Mouse (Mus musculus) hindbrain, embryonic 15.5 days (tissue): ENCODE measurements at regions not wholly inside any gene's neighbourhood (a gene's known extent, or its start where the extent isn't known, plus 50 kb on each side); places are given as distances from the start of the nearest gene placed in this dataset.

Source experiments
- ATAC-seq: fragments of 200-750 bp; cut with Nextera tagmentation; 2 replicates; pipeline ENCODE4 v1.8.0; 2017; ENCODE audit warnings: low read depth, moderate number of reproducible peaks, moderate TSS enrichment; ENCODE audit not compliant: low FRiP score
- H3K27ac ChIP-seq: fragments of 300-500 bp; sonication (generic); replicated peaks from 2 replicates; pipeline ENCODE4 v1.5.1; 2015; ENCODE audit warnings: mild to moderate bottlenecking, inconsistent platforms
- H3K27me3 ChIP-seq: fragments of 300-500 bp; sonication (generic); 2 replicates; pipeline ENCODE4 v1.6.1; 2015; ENCODE audit warnings: control low read depth, inconsistent platforms
- H3K36me3 ChIP-seq: fragments of 300-500 bp; sonication (generic); 2 replicates; pipeline ENCODE4 v1.6.1; 2015; ENCODE audit warnings: control low read depth, inconsistent platforms
- H3K4me1 ChIP-seq: fragments of 300-500 bp; sonication (generic); replicated peaks from 2 replicates; pipeline ENCODE4 v1.6.1; 2015; ENCODE audit warnings: control low read depth, inconsistent platforms
- H3K4me2 ChIP-seq: fragments of 300-500 bp; sonication (generic); 2 replicates; pipeline ENCODE4 v1.6.1; 2015; ENCODE audit warnings: moderate library complexity, mild to moderate bottlenecking, inconsistent platforms
- H3K4me3 ChIP-seq: fragments of 300-500 bp; sonication (generic); 2 replicates; pipeline ENCODE4 v1.5.1; 2015; ENCODE audit warnings: mild to moderate bottlenecking, inconsistent platforms
- H3K9ac ChIP-seq: fragments of 300-500 bp; sonication (generic); 2 replicates; pipeline ENCODE4 v1.6.1; 2015; ENCODE audit warnings: inconsistent platforms
- H3K9me3 ChIP-seq: fragments of 300-500 bp; sonication (generic); 2 replicates; pipeline ENCODE4 v1.6.1; 2016; ENCODE audit warnings: control low read depth, inconsistent platforms
- WGBS: fragments of 180-500 bp; shearing (Covaris S2); methylation state at CpG from one replicate; pipeline ENCODE4 v1.1.7; 2015; 5-methylcytosine and 5-hydroxymethylcytosine counted together

GRCm38 (mm10) chr1:92365366-92366075 is 108.1 kb downstream of the Ndufa10 start:
- no peak overlapping the region for H3K9ac ChIP-seq
- peaks cover 13% of the 10 kb centered on the region for H3K4me1 ChIP-seq
- no peak overlapping the region for H3K27ac ChIP-seq
- no peaks in the 10 kb centered on the region for H3K27me3 ChIP-seq
- 81% methylated on average over 4 of the region's 4 CpGs for WGBS
- no peak for ATAC-seq
- no peaks in the 10 kb centered on the region for H3K36me3 ChIP-seq
- no peak overlapping the region for H3K4me2 ChIP-seq
- no peaks in the 10 kb centered on the region for H3K9me3 ChIP-seq
- H3K4me3 ChIP-seq, result no peak overlapping the region

- Histone ChIP-seq H3K27ac (peak overlapping the region; percentile 74), H3K4me3 (no peak overlapping the region), H3K27me3 (no peaks in the 10 kb centered on the region), H3K4me2 (no peak overlapping the region), H3K4me1 (peaks cover 13% of the 10 kb centered on the region), H3K9me3 (no peaks in the 10 kb centered on the region), H3K9ac (no peak overlapping the region), H3K36me3 (no peaks in the 10 kb centered on the region)
- WGBS, result 46% methylated on average over 7 of the region's 7 CpGs
- peak; percentile 36; the same call in 1 of the 2 replicates for ATAC-seq
Measured at GRCm38 (mm10) chr1:92361677-92362076, 112.0 kb downstream of the Ndufa10 start.

GRCm38 (mm10) chr1:92360255-92360654 is 113.4 kb downstream of the Ndufa10 start:
- WGBS, result 13% methylated on average over 7 of the region's 7 CpGs
- H3K27ac ChIP-seq, result no peak overlapping the region
- H3K4me2 ChIP-seq, result no peak overlapping the region
- no peaks in the 10 kb centered on the region for H3K27me3 ChIP-seq
- no peak overlapping the region for H3K4me3 ChIP-seq
- no peak for ATAC-seq
- peaks cover 13% of the 10 kb centered on the region for H3K4me1 ChIP-seq
- no peaks in the 10 kb centered on the region for H3K36me3 ChIP-seq
- H3K9ac ChIP-seq, result no peak overlapping the region
- no peaks in the 10 kb centered on the region for H3K9me3 ChIP-seq

GRCm38 (mm10) chr1:92359473-92359872 is 114.2 kb downstream of the Ndufa10 start:
- no peaks in the 10 kb centered on the region for H3K9me3 ChIP-seq
- ATAC-seq, result no peak
- WGBS, result 95% methylated on average over 2 of the region's 2 CpGs
- no peaks in the 10 kb centered on the region for H3K27me3 ChIP-seq
- no peak overlapping the region for H3K9ac ChIP-seq
- H3K4me3 ChIP-seq, result no peak overlapping the region
- H3K27ac ChIP-seq, result no peak overlapping the region
- H3K4me1 ChIP-seq, result peaks cover 13% of the 10 kb centered on the region
- no peak overlapping the region for H3K4me2 ChIP-seq
- H3K36me3 ChIP-seq, result no peaks in the 10 kb centered on the region

GRCm38 (mm10) chr1:92358758-92359287 is 114.8 kb downstream of the Ndufa10 start:
- Histone ChIP-seq H3K4me2 (no peak overlapping the region), H3K27ac (no peak overlapping the region), H3K4me3 (no peak overlapping the region), H3K36me3 (no peaks in the 10 kb centered on the region), H3K9ac (no peak overlapping the region), H3K27me3 (no peaks in the 10 kb centered on the region), H3K9me3 (no peaks in the 10 kb centered on the region), H3K4me1 (peaks cover 13% of the 10 kb centered on the region)
- 91% methylated on average over 8 of the region's 8 CpGs for WGBS
- ATAC-seq, result no peak

- H3K9ac ChIP-seq, result no peak overlapping the region
- H3K36me3 ChIP-seq, result no peaks in the 10 kb centered on the region
- no peaks in the 10 kb centered on the region for H3K9me3 ChIP-seq
- H3K27me3 ChIP-seq, result no peaks in the 10 kb centered on the region
- no peak for ATAC-seq
- no peak overlapping the region for H3K4me3 ChIP-seq
- H3K4me2 ChIP-seq, result no peak overlapping the region
- WGBS, result 52% methylated on average over 17 of the region's 17 CpGs
- no peak overlapping the region for H3K27ac ChIP-seq
- H3K4me1 ChIP-seq, result no peaks in the 10 kb centered on the region
Measured at GRCm38 (mm10) chr1:92348353-92349005, 125.2 kb downstream of the Ndufa10 start.

GRCm38 (mm10) chr1:92347656-92348055 is 126.0 kb downstream of the Ndufa10 start:
- H3K9me3 ChIP-seq, result no peaks in the 10 kb centered on the region
- H3K4me3 ChIP-seq, result no peak overlapping the region
- 52% methylated on average over 9 of the region's 9 CpGs for WGBS
- H3K27me3 ChIP-seq, result no peaks in the 10 kb centered on the region
- H3K4me2 ChIP-seq, result no peak overlapping the region
- no peak overlapping the region for H3K27ac ChIP-seq
- ATAC-seq, result no peak
- no peaks in the 10 kb centered on the region for H3K36me3 ChIP-seq
- H3K4me1 ChIP-seq, result no peaks in the 10 kb centered on the region
- H3K9ac ChIP-seq, result no peak overlapping the region

GRCm38 (mm10) chr1:92343768-92344167 is 129.9 kb downstream of the Ndufa10 start:
- Histone ChIP-seq H3K4me1 (no peaks in the 10 kb centered on the region), H3K27ac (no peak overlapping the region), H3K4me2 (no peak overlapping the region), H3K9ac (no peak overlapping the region), H3K9me3 (no peaks in the 10 kb centered on the region), H3K4me3 (no peak overlapping the region), H3K36me3 (no peaks in the 10 kb centered on the region), H3K27me3 (no peaks in the 10 kb centered on the region)
- 90% methylated on average over 2 of the region's 2 CpGs for WGBS
- ATAC-seq, result no peak

- no peak overlapping the region for H3K9ac ChIP-seq
- H3K4me2 ChIP-seq, result no peak overlapping the region
- ATAC-seq, result no peak
- H3K27ac ChIP-seq, result no peak overlapping the region
- 95% methylated on average over 5 of the region's 5 CpGs for WGBS
- H3K4me3 ChIP-seq, result no peak overlapping the region
- H3K27me3 ChIP-seq, result no peaks in the 10 kb centered on the region
- no peaks in the 10 kb centered on the region for H3K4me1 ChIP-seq
- no peaks in the 10 kb centered on the region for H3K9me3 ChIP-seq
- H3K36me3 ChIP-seq, result no peaks in the 10 kb centered on the region
Measured at GRCm38 (mm10) chr1:92343161-92343598, 130.5 kb downstream of the Ndufa10 start.

GRCm38 (mm10) chr1:92341846-92342540 is 131.7 kb downstream of the Ndufa10 start:
- ATAC-seq, result no peak
- WGBS, result 87% methylated on average over 12 of the region's 12 CpGs
- Histone ChIP-seq H3K4me3 (no peak overlapping the region), H3K4me1 (no peaks in the 10 kb centered on the region), H3K9me3 (no peaks in the 10 kb centered on the region), H3K27me3 (no peaks in the 10 kb centered on the region), H3K27ac (no peak overlapping the region), H3K36me3 (no peaks in the 10 kb centered on the region), H3K9ac (no peak overlapping the region), H3K4me2 (no peak overlapping the region)

GRCm38 (mm10) chr1:92340644-92341043 is 133.0 kb downstream of the Ndufa10 start:
- Histone ChIP-seq H3K4me2 (no peak overlapping the region), H3K36me3 (no peaks in the 10 kb centered on the region), H3K27ac (no peak overlapping the region), H3K4me3 (no peak overlapping the region), H3K4me1 (no peaks in the 10 kb centered on the region), H3K27me3 (no peaks in the 10 kb centered on the region), H3K9ac (no peak overlapping the region), H3K9me3 (no peaks in the 10 kb centered on the region)
- no peak for ATAC-seq
- WGBS, result 86% methylated on average over 7 of the region's 7 CpGs

GRCm38 (mm10) chr1:92338589-92338988 is 135.1 kb downstream of the Ndufa10 start:
- H3K4me1 ChIP-seq, result no peaks in the 10 kb centered on the region
- ATAC-seq, result no peak
- WGBS, result 91% methylated on average over 1 of the region's 1 CpGs
- no peaks in the 10 kb centered on the region for H3K27me3 ChIP-seq
- no peak overlapping the region for H3K4me2 ChIP-seq
- H3K9ac ChIP-seq, result no peak overlapping the region
- no peak overlapping the region for H3K27ac ChIP-seq
- no peaks in the 10 kb centered on the region for H3K36me3 ChIP-seq
- H3K4me3 ChIP-seq, result no peak overlapping the region
- no peaks in the 10 kb centered on the region for H3K9me3 ChIP-seq
